Mouse (Mus musculus) frontal cortex, postnatal 25 days (tissue): ENCODE data around the gene Olfr1364.

Experiments
- DNase-seq, 2 experiments: peaks; one replicate each; pipeline ENCODE4 v3.0.0; 2022; ENCODE audit warnings: low spot score in 2 of 2

Olfr1364 gene

DNA sequence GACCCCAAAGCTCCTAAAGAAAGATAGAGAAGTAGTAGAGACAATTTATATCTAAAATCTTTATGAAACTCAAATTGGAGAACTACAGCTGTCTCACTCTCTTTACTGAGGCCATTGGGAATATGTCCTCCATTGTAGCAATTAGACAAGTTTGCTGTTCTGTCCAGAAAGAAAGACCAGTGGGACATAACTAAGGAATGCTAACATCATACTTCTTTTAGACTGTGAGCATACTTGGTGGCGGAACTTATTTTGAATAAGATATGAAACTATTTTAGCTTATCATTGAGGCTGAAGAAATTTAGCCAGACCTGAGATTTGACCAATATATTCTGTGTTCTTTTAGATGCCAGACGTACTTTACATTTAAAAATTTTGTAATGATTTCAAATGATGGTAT lies at the start of gene Olfr1364:
Gene Olfr1364, minus strand, starts transcription at position 101 of the 400 bp plus-strand sequence.
- DNase-seq: no peak

DNA sequence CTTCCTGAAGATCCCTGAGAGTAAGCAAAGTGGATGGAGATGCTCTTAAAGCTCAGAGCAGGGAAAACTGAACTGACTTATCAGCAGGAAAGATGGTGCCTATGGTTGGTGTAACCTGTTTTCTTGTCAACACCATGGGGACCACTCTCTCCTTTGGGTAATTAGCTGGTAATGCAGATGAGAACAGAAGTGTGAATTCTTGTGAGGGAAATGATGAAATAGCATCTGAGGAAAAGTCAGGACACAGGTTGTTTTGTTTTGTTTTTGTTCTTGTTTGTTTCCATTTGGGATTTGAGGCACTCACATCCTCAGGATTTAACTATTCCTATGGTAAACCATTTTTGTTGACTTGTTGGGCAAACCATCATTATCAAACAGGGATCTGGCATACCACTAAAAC lies 32.4 kb upstream of the Olfr1364 start, which contains the start of gene Olfr1362:
Gene Olfr1362, minus strand, starts transcription at position 101 of the 400 bp plus-strand sequence.
- no peak for DNase-seq

- DNase-seq: no peak
Measured at GRCm38 (mm10) chr13:21591618-21592017, 10.1 kb upstream of the Olfr1364 start.

DNA sequence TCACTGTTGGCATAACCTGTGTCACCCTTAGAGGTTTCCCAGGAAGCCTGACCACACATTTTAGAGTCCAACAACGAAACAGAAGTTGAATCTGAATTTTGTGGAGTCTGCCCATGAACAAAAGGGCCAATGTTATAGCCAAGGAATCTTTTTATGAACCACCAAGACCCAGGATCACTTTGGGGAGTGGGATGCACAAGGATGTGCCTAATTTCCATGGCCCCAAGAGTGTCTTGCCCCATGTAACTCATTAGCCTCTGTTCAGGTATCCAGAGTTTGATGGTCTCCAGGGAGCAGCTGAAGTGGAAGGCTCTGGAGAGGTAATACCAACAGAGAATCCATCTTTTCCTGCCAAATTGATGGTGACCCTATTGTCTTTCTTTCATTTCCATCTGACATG lies 21.8 kb downstream of the Olfr1364 start, which contains the start of gene Olfr1535:
Gene Olfr1535, minus strand, starts transcription at position 101 of the 400 bp plus-strand sequence.
- no peak for DNase-seq

- no peak for DNase-seq
Measured at GRCm38 (mm10) chr13:21550416-21551110, 31.0 kb downstream of the Olfr1364 start.

DNA sequence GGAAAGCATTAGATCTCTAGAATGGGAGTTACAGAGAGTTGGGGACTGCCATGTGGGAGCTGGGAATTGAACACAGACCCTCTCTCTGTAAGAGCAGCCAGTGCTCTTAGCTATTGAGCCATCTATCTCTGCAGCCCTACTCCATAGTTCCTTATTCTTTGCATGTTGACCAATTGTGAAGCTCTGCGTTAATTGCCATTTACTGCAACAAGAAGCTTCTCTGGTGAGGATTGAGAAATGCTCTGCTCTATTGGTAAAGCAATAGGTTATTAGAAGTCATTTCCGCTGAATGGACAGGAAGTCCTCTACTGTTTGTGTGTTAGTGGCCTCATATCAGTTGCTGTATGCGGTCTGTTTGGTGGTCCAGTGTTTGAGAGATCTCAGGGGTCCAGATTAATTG lies 32.1 kb downstream of the Olfr1364 start:
- DNase-seq: no peak

DNA sequence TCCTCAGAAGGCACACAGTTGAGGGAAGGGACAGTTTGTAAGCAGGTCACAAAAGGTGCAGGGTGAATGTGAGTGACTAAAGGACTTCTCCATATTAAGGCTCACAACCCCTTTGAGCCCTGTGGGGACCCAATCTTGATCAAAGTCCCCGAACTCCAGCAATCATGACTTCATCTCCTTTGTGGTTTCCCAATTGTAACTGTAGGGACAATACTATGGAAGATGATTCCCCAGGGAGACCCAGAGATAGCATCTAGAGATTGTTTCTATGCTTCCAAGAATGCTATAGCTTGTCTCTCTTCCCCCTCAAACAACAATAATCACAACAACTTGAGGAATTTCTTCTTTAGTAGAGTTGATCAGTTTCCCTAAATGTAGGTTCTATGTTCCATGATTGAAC lies 38.9 kb downstream of the Olfr1364 start, which contains the start of gene Olfr1366:
Gene Olfr1366, minus strand, starts transcription at position 101 of the 400 bp plus-strand sequence.
- no peak for DNase-seq

GRCm38 (mm10) chr13:21530781-21531201 lies 50.8 kb downstream of the Olfr1364 start, which contains the start of gene Zkscan8:
Gene Zkscan8 (minus strand): TSS chr13:21531120.
- peak; percentile 70 to 81 for DNase-seq

DNA sequence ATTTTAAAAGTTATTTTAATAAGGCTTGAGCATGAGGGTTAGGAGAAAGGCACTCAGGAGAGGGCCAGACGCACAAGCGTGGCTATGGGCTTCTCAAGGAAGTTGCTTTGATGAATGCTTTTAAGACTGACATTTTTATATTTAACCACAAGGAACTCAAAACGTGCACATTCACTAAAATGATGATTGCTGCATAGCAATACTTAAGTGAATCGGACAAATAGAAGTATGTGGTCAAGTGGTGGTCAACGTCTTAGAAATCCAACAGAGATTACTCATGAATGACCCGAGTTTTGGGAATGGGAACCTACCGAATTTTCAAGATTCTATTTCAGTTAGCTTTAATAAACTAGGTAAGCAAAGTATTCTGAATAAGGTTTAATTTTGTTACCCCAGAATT lies 51.4 kb downstream of the Olfr1364 start:
- DNase-seq: no peak
